In the genomic region with DNA sequence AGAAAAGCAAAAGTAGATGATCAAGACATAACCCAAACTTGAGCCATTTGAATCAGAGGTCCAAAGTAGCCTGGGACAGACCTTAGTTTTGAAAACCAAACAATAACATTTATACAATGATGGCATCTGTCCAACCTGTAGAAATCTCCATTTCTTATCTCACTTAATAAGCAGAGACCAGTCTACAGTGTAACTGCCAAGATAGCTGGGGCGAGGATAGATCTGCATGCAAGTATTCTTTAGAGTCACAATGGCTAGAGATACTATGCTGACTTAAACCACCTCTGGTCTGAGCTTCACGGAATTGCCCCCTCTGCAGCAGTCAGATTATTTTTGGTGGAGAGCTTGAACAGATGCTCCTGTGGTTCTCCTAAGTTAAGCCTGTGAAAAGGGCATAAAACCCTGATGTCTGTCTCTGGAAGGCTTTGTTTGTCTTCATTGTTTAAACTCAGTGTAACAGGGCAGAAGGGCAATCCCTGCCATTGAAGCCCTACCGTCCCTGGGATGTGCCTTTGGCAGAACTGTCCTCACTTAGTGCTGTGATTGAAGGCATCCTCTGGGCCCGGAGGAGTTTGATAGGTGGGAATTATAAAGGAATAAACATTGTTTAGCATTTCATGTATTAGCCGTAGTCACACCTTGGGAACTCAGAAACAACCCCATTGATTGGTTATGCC, we compare ENCODE assay signal across 19 mouse cellular contexts.
DNase-seq lines count a peak whose midpoint lies in the region; ATAC-seq and TF ChIP-seq lines count a peak whose summit lies in the region.
"Had no signal": no experiment of that assay in that cellular context is flagged by ENCODE, and none has a peak within 500 bp of the region (broad histone marks: within the 10 kb centered on the region; RNA-seq: fewer than 3 reads in every experiment).

No protein-coding gene starts in this region.

- no peaks in the 10 kb centered on the region for H3K27me3 ChIP-seq in lung, embryonic 14.5 days (ENCODE audit: insufficient read depth, low read length)
- H3K27me3 ChIP-seq: forebrain, embryonic 13.5 days; heart, embryonic 12.5 days; hindbrain, embryonic 12.5 days; Patski had no signal

- no peak overlapping the region for H3K4me2 ChIP-seq in lung, embryonic 14.5 days
- H3K4me2 ChIP-seq: forebrain, embryonic 13.5 days; heart, embryonic 12.5 days; hindbrain, embryonic 12.5 days had no signal

- H3K36me3 ChIP-seq in lung, embryonic 14.5 days (ENCODE audit: insufficient read depth) = no peaks in the 10 kb centered on the region
- H3K36me3 ChIP-seq: embryonic facial prominence, embryonic 10.5 days; heart, embryonic 12.5 days; hindbrain, embryonic 12.5 days had no signal

- H3K9ac ChIP-seq in lung, embryonic 14.5 days = no peak overlapping the region
- H3K9ac ChIP-seq: forebrain, embryonic 13.5 days; forebrain, postnatal 0 days; heart, embryonic 12.5 days; hindbrain, embryonic 12.5 days had no signal

- no peak overlapping the region for H3K4me3 ChIP-seq in lung, embryonic 14.5 days (ENCODE audit: low read depth, low read length)
- H3K4me3 ChIP-seq: embryonic facial prominence, embryonic 10.5 days; forebrain, embryonic 13.5 days; heart, embryonic 12.5 days; hindbrain, embryonic 12.5 days had no signal

- no peak for TF ChIP-seq CTCF in lung, embryonic 14.5 days (IDR thresholded peaks at IDR 0.05; ENCODE audit: low read depth)

- no peaks in the 10 kb centered on the region for H3K4me1 ChIP-seq in lung, embryonic 14.5 days (ENCODE audit: insufficient read depth)
- H3K4me1 ChIP-seq: forebrain, embryonic 13.5 days; heart, embryonic 12.5 days had no signal

- H3K27ac ChIP-seq in lung, embryonic 14.5 days (ENCODE audit: low read depth) = no peak overlapping the region
- H3K27ac ChIP-seq: embryonic facial prominence, embryonic 10.5 days; forebrain, embryonic 13.5 days; hindbrain, embryonic 12.5 days; hindbrain, postnatal 0 days had no signal

- ATAC-seq in lung, embryonic 14.5 days (ENCODE audit: insufficient read depth) = peak; percentile 58; the same call in 1 of the 2 replicates
- ATAC-seq in megakaryocyte progenitor cell, adult 5-6 weeks (replicated peaks; ENCODE audit: poor library complexity) = peak; percentile 89
- ATAC-seq: activated CD4-positive, CD25-positive, alpha-beta regulatory T cell, adult 4 months; forebrain, embryonic 13.5 days; hindbrain, postnatal 0 days; Patski had no signal

- 28% methylated on average over 5 of the region's 5 CpGs for WGBS in lung, embryonic 14.5 days

- DNase-seq in embryo, embryonic 10.5 days (ENCODE audit: low spot score) = peak; percentile 31
- DNase-seq in embryo, embryonic 9.5 days (ENCODE audit: extremely low spot score) = no peak
- DNase-seq in lung, embryonic 14.5 days = peak; percentile 72
- DNase-seq in lung, adult 18-20 months = no peak
- DNase-seq in lung, postnatal 36 days = peak; percentile 3
- no peak for DNase-seq in lung, postnatal 14 days
- DNase-seq in cerebellum, postnatal 10 days = no peak
- DNase-seq: adrenal gland, adult 2 months; adrenal gland, postnatal 25 days; heart, postnatal 36 days had no signal

- no peaks in the 10 kb centered on the region for H3K9me3 ChIP-seq in lung, embryonic 14.5 days (ENCODE audit: low read depth, low read length)
- H3K9me3 ChIP-seq: embryonic facial prominence, embryonic 10.5 days; forebrain, embryonic 13.5 days; heart, embryonic 12.5 days; hindbrain, embryonic 12.5 days had no signal

Comparison
In these comparisons a context has a peak if more than half of its experiments do, and no peak if none do; other contexts are left out.
1. DNase-seq: peak in embryo, embryonic 10.5 days (single experiment), lung, embryonic 14.5 days (single experiment) and lung, postnatal 36 days (single experiment); none in embryo, embryonic 9.5 days (single experiment), lung, adult 18-20 months (0 of 2), lung, postnatal 14 days (single experiment) and cerebellum, postnatal 10 days (0 of 2).